ENCODE assay signal across 18 mouse cellular contexts in the genomic region with DNA sequence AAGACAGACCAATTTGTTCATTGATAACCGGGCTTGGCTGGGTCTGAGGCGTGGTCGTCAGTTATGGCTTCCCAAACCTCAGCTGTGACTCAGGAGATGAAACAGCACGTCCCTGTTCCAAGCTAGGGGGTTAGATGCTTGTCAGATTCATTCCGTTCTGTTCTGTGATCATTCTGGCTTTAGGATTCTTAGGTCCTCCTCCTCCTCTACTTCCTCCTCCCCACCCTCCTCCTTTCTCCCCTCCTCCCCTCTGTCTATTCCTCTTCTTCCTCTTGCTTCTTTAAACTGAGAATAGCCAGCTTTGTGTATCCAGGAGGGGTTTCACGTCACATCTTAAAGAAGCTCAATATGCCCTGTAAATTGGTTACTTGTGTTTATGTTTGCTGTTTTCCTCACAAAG.
"Had no signal": no experiment of that assay in that cellular context is flagged by ENCODE, and none has a peak within 500 bp of the region (broad histone marks: within the 10 kb centered on the region; RNA-seq: fewer than 3 reads in every experiment).

No protein-coding gene starts in this region.

- H3K27me3 ChIP-seq: kidney, embryonic 15.5 days; liver, embryonic 13.5 days; midbrain, embryonic 13.5 days had no signal

- H3K27ac ChIP-seq: kidney, embryonic 15.5 days; layer of hippocampus, adult 2 months; left cerebral cortex, adult 2 months; liver, embryonic 13.5 days; midbrain, embryonic 10.5 days; midbrain, embryonic 13.5 days; stomach, postnatal 0 days had no signal

- H3K4me3 ChIP-seq: kidney, embryonic 15.5 days; layer of hippocampus, adult 2 months; left cerebral cortex, adult 2 months; liver, embryonic 13.5 days; midbrain, embryonic 10.5 days; midbrain, embryonic 13.5 days had no signal

- DNase-seq: kidney, adult 11 months; kidney, adult 8-10 months; kidney, postnatal 14 days; kidney, postnatal 4 days; layer of hippocampus, adult 9-11 months; layer of hippocampus, postnatal 36 days; liver, embryonic 13.5 days; lung, adult 2 months; lung, postnatal 14 days; lung, postnatal 4 days; thymus, postnatal 4 days had no signal

- ATAC-seq: midbrain, embryonic 13.5 days; midbrain, embryonic 16.5 days had no signal

- H3K9ac ChIP-seq: kidney, embryonic 15.5 days; liver, embryonic 13.5 days; midbrain, embryonic 13.5 days had no signal

- H3K9me3 ChIP-seq: kidney, embryonic 15.5 days; liver, embryonic 13.5 days; midbrain, embryonic 10.5 days; midbrain, embryonic 13.5 days had no signal

- H3K36me3 ChIP-seq: liver, embryonic 13.5 days; midbrain, embryonic 10.5 days had no signal

- H3K4me1 ChIP-seq: midbrain, embryonic 13.5 days had no signal
